Mouse (Mus musculus) heart, adult 2 months (tissue): Measurements from ENCODE around the gene Gm525. TPM values are rescaled to one million over a fixed set of nuclear protein-coding genes. Genes with fewer than 3 reads are reported as not detected.

Experiments used
- DNase-seq, 2 experiments: peaks; one replicate each; pipeline ENCODE4 v3.0.0; 2021
- H3K27ac ChIP-seq: fragments of 200-600 bp; 2 replicates; pipeline ENCODE4 v1.8.1; 2022
- H3K27me3 ChIP-seq: fragments of 200-500 bp; 2 replicates; pipeline ENCODE4 v1.6.1; 2012; ENCODE audit warnings: mild to moderate bottlenecking, low read length, inconsistent platforms, mixed read lengths; ENCODE audit not compliant: control insufficient read depth, insufficient read depth
- H3K36me3 ChIP-seq: fragments of 200-500 bp; 2 replicates; pipeline ENCODE4 v1.6.1; 2012; ENCODE audit warnings: low read length, inconsistent platforms; ENCODE audit not compliant: control insufficient read depth, insufficient read depth
- H3K4me1 ChIP-seq: fragments of 200-500 bp; 2 replicates; pipeline ENCODE4 v1.6.1; 2011; ENCODE audit warnings: low read length; ENCODE audit not compliant: control insufficient read depth, insufficient read depth
- H3K4me3 ChIP-seq: fragments of 200-600 bp; 2 replicates; pipeline ENCODE4 v1.8.1; 2022
- H3K79me2 ChIP-seq: fragments of 200-500 bp; replicated peaks from 2 replicates; pipeline ENCODE4 v1.6.1; 2012; ENCODE audit warnings: mild to moderate bottlenecking, inconsistent platforms, low read length, moderate library complexity, mixed read lengths; ENCODE audit not compliant: control insufficient read depth, insufficient read depth
- H3K9ac ChIP-seq: fragments of 200-500 bp; 2 replicates; pipeline ENCODE4 v1.6.1; 2012; ENCODE audit warnings: low read depth, mild to moderate bottlenecking, control low read depth, inconsistent platforms, low read length, mixed read lengths
- CTCF ChIP-seq: fragments of 200-600 bp; IDR thresholded peaks from 2 replicates; pipeline ENCODE4 v1.8.1; 2022; ENCODE audit warnings: antibody characterized with exemption, mild to moderate bottlenecking, moderate library complexity
- EP300 ChIP-seq: fragments of 200-500 bp; IDR thresholded peaks from 2 replicates; pipeline ENCODE4 v1.6.1; 2011; ENCODE audit warnings: low read depth, low read length, control low read depth; ENCODE audit not compliant: insufficient read depth
- POLR2A ChIP-seq: fragments of 200-500 bp; IDR thresholded peaks from 2 replicates; pipeline ENCODE4 v1.6.1; 2011; ENCODE audit warnings: mild to moderate bottlenecking, low read depth, low read length, control low read depth; ENCODE audit not compliant: insufficient read depth
- WGBS: fragments of 180-500 bp; shearing (Covaris S2); methylation state at CpG from one replicate; pipeline ENCODE4 v1.1.7; 2018; 5-methylcytosine and 5-hydroxymethylcytosine counted together
- intact Hi-C: fragments of 180-260 bp; cut with DNase I; formaldehyde crosslinking; loops from one replicate; pipeline ENCODE4 v1.15.1; 2025
- polyA plus RNA-seq: library from polyadenylated mRNA; depleted of rRNA; stranded (reverse); fragments of >200 nt; gene quantifications from 2 replicates; pipeline ENCODE4 v1.2.3, GENCODE M21; 2012
- total RNA-seq, 2 experiments: library from RNA; stranded (reverse); gene quantifications; 2 replicates each; pipeline ENCODE4 v1.2.3; 2021

The Gm525 gene
- total and polyA plus RNA-seq, 3 experiments: 0.27 TPM; not detected in 2

DNA sequence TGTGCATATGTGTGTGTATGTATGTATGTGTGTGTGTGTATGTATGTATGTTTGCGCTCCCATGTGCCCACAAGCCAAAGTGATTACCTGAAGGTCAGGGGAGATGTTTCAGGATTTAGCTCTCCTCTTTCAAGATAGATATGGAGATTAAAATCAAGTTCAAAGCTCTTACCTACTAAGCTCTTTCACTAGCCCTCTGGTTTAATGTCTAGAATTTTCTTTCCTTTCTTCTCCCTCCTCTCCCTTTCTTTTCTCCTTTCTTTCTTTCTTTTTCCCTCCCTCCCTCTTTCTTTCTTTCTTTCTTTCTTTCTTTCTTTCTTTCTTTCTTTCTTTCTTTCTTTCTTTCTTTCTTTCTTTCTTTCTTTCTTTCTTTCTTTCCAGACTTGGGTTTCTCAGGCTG is 6.9 kb upstream of the Gm525 start, which contains the start of gene Dgke:
Dgke (minus strand) TSS at position 101 of the 400 bp plus-strand sequence.
- intact Hi-C loops: no loop called here

DNA sequence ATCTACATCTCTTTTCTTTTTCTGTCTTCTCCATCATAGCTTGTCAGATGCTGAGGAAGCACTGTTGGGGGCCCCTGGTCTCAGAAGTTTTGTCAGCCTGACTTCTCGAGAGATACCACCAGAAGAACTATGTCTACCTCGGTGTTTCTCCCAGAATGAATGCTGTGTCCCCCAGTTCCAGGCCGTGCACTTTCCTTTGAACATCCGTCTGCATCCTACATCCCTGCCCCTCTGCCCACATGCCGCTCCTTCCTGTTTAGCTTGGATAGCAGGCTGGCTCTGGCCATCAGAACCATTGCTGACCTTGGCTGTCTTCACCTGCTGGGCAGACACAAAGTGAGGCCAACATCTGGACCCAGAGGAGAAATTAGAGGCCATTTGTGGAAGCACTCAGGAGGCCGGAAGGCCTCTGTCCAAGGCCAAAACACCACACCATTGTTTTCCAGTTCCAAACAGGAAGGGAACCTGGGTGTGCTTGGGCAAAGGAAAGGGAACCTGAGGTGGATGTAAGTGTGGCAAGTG is 6.3 kb upstream of the Gm525 start:
- TF ChIP-seq EP300 (peak; percentile 92), POLR2A (no peak), CTCF (no peak)
- Histone ChIP-seq H3K4me3 (no peak overlapping the region), H3K27ac (peak overlapping the region; percentile 87), H3K27me3 (no peaks in the 10 kb centered on the region), H3K9ac (no peak overlapping the region), H3K4me1 (peaks cover 11% of the 10 kb centered on the region; the same call in 1 of the 2 replicates), H3K36me3 (no peaks in the 10 kb centered on the region; the same call in 1 of the 2 replicates), H3K79me2 (no peaks in the 10 kb centered on the region)
- peak; percentile 53 to 70 for DNase-seq
- 37% methylated on average over 6 of the region's 6 CpGs for WGBS
- intact Hi-C loops: no loop called here

More for the DNA sequence above, 6.9 kb upstream of the Gm525 start, which contains the start of gene Dgke:
- Histone ChIP-seq H3K79me2 (no peaks in the 10 kb centered on the region), H3K27ac (peak within 1 kb of the TSS; percentile 87), H3K4me1 (peaks cover 11% of the 10 kb centered on the region; the same call in 1 of the 2 replicates), H3K36me3 (no peaks in the 10 kb centered on the region; the same call in 1 of the 2 replicates), H3K4me3 (no peak within 1 kb of the TSS), H3K9ac (no peak within 1 kb of the TSS), H3K27me3 (no peaks in the 10 kb centered on the region)
- 100% methylated on average over 1 of the region's 1 CpGs for WGBS
- DNase-seq: no peak
- TF ChIP-seq CTCF (no peak), EP300 (no peak), POLR2A (no peak)

DNA sequence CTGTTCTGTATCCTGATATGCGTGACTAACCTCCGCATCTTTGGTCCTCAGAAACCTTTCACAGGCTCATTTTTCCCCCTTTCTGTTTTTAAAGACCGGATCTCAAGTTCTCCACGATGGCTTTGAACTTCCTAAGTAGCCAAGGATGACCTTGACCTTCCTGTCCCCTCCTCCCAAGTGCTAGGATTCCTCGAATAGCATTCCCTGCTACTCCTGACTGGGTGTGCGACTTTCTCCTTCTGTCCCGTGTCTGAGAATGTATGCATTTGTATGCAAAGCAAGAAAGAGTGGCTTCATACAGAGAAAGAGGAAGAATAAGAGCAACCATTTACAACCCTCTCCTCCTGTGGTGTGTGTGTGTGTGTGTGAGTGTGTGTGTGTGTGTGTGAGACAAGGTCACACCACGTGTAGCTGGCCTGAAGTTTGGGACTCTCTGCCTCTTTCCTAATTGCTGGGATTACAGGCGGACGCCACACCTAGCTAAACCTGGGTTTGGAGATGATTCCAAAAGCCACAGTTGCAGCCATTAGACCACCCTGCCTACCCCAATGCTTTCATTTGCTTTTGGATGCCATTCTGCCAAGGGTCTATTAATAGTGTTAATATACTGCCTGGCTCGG is 5.7 kb upstream of the Gm525 start:
- H3K79me2 ChIP-seq: no peaks in the 10 kb centered on the region
- TF ChIP-seq CTCF: no peak
- TF ChIP-seq POLR2A: no peak
- no peak for TF ChIP-seq EP300
- H3K27me3 ChIP-seq: no peaks in the 10 kb centered on the region
- peaks cover 11% of the 10 kb centered on the region; the same call in 1 of the 2 replicates for H3K4me1 ChIP-seq
- H3K36me3 ChIP-seq: no peaks in the 10 kb centered on the region; the same call in 1 of the 2 replicates
- intact Hi-C loops: no loop called here
- no peak overlapping the region for H3K9ac ChIP-seq
- peak overlapping the region; percentile 87 for H3K27ac ChIP-seq
- 57% methylated on average over 11 of the region's 11 CpGs for WGBS
- peak in 1 of 2 experiments; percentile 30 for DNase-seq
- H3K4me3 ChIP-seq: no peak overlapping the region

DNA sequence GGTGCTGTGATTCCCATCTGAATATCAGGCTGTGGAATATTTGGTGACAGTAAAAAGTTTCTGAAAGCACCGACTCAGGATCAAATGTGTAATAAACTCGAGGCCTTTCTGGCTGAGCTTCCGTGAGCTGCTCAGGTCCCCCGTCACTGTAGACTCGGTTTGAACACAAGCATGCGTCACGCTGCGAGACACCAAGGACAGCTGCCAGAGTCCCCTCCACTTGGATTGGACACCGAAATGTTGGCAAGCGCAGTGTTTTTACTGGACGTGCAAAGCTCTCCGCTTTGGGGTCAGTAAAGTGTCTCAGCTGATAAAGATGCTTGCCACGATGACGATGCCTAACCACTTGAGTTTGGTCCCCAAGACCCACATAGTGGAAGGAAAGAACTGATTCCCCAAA is 5.0 kb upstream of the Gm525 start:
- DNase-seq: peak; percentile 48 to 66
- Histone ChIP-seq H3K4me1 (peaks cover 11% of the 10 kb centered on the region; the same call in 1 of the 2 replicates), H3K4me3 (no peak overlapping the region), H3K79me2 (no peaks in the 10 kb centered on the region), H3K27ac (peak overlapping the region; percentile 87), H3K36me3 (no peaks in the 10 kb centered on the region; the same call in 1 of the 2 replicates), H3K27me3 (no peaks in the 10 kb centered on the region), H3K9ac (no peak overlapping the region)
- TF ChIP-seq CTCF (no peak), POLR2A (no peak), EP300 (no peak)
- intact Hi-C loops: loop anchor here (1.0 kb wide), 1 partner anchor 79 kb away; no protein-coding TSS in a partner anchor
- WGBS: 48% methylated on average over 14 of the region's 14 CpGs

DNA sequence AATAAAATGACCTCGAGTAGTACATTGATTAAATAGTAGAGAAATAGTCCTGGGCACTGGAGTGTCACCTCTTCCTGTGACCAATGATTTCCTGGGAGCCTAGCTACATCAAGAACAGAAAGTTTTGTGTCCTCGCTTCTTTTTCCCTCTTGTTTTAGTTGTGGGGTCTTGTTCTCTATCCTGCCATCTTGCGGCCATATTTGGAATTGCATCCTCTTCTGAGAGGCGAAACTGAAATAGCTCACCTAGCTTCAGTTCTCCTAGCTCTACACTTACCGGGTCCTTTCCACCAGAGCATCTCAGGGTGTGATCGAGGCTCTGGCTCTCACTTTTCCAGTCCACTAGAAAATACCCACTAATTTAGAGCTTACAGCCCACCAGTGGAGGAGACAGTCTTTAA is 4.3 kb upstream of the Gm525 start:
- Histone ChIP-seq H3K9ac (no peak overlapping the region), H3K27ac (peak overlapping the region; percentile 87), H3K4me1 (peaks cover 11% of the 10 kb centered on the region; the same call in 1 of the 2 replicates), H3K27me3 (no peaks in the 10 kb centered on the region), H3K36me3 (no peaks in the 10 kb centered on the region; the same call in 1 of the 2 replicates), H3K79me2 (no peaks in the 10 kb centered on the region), H3K4me3 (no peak overlapping the region)
- TF ChIP-seq CTCF: peak; percentile 98
- no peak for TF ChIP-seq EP300
- no peak for TF ChIP-seq POLR2A
- peak; percentile 55 to 62 for DNase-seq
- 18% methylated on average over 6 of the region's 6 CpGs for WGBS
- intact Hi-C loops: loop anchor here (1.0 kb wide), 1 partner anchor 80 kb away; no protein-coding TSS in a partner anchor

DNA sequence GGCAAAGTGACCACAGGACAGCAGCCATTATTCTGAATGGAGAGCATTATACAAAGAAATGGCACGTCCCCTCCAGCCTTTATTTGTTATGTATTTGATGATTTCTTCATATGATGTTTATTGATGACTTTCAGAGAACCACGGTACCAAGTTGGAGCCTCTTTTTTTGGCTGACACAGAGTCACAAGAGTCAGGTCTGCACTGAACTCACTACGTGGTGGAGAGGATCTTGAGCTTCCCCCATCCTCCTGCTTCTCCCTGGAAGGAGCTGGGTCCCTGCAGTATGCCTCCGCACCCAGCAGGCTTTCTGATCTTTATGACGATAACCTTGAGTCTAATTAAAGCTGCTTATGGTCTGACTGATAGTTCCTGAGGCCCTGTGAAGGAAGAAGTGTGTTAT is 2.1 kb upstream of the Gm525 start:
- intact Hi-C loops: no loop called here

More for the DNA sequence above, 2.1 kb upstream of the Gm525 start:
- no peak for DNase-seq
- H3K4me3 ChIP-seq: no peak overlapping the region
- H3K4me1 ChIP-seq: peaks cover 12% of the 10 kb centered on the region; the same call in 1 of the 2 replicates
- H3K79me2 ChIP-seq: no peaks in the 10 kb centered on the region
- H3K9ac ChIP-seq: no peak overlapping the region
- TF ChIP-seq CTCF (no peak), EP300 (no peak), POLR2A (no peak)
- H3K27ac ChIP-seq: no peak overlapping the region
- H3K36me3 ChIP-seq: no peaks in the 10 kb centered on the region; the same call in 1 of the 2 replicates
- H3K27me3 ChIP-seq: no peaks in the 10 kb centered on the region
- 74% methylated on average over 5 of the region's 5 CpGs for WGBS
